Mouse (Mus musculus) intestine, embryonic 16.5 days (tissue): ENCODE results near the gene Neu3. TPM values are rescaled to one million over a fixed set of nuclear protein-coding genes. Genes with fewer than 3 reads are reported as not detected.

ENCODE experiments used
- ATAC-seq: fragments of 200-750 bp; cut with Nextera tagmentation; 2 replicates; pipeline ENCODE4 v1.8.0; 2017; ENCODE audit warnings: moderate TSS enrichment, moderate library complexity
- H3K27ac ChIP-seq: fragments of 300-500 bp; sonication (generic); 2 replicates; pipeline ENCODE4 v1.5.1; 2014; ENCODE audit warnings: mild to moderate bottlenecking, low read length
- H3K27me3 ChIP-seq: fragments of 300-500 bp; sonication (generic); replicated peaks from 2 replicates; pipeline ENCODE4 v1.6.1; 2014; ENCODE audit warnings: low read length, control low read depth, mixed read lengths; ENCODE audit not compliant: control insufficient read depth, insufficient read depth
- H3K36me3 ChIP-seq: fragments of 300-500 bp; sonication (generic); 2 replicates; pipeline ENCODE4 v1.6.1; 2014; ENCODE audit warnings: low read length, control low read depth; ENCODE audit not compliant: control insufficient read depth, insufficient read depth
- H3K4me1 ChIP-seq: fragments of 300-500 bp; sonication (generic); 2 replicates; pipeline ENCODE4 v1.6.1; 2014; ENCODE audit warnings: low read length, control low read depth, mixed read lengths; ENCODE audit not compliant: control insufficient read depth, insufficient read depth
- H3K4me2 ChIP-seq: fragments of 300-500 bp; sonication (generic); 2 replicates; pipeline ENCODE4 v1.6.1; 2014; ENCODE audit warnings: low read depth, low read length, control low read depth
- H3K4me3 ChIP-seq: fragments of 300-500 bp; sonication (generic); 2 replicates; pipeline ENCODE4 v1.5.1; 2014; ENCODE audit warnings: mild to moderate bottlenecking, low read length
- H3K9ac ChIP-seq: fragments of 300-500 bp; sonication (generic); 2 replicates; pipeline ENCODE4 v1.6.1; 2014; ENCODE audit warnings: low read depth, low read length
- H3K9me3 ChIP-seq: fragments of 300-500 bp; sonication (generic); 2 replicates; pipeline ENCODE4 v1.6.1; 2016; ENCODE audit warnings: low read length, control low read depth; ENCODE audit not compliant: control insufficient read depth
- WGBS: fragments of 180-500 bp; shearing (Covaris S2); extraction: QIAGEN DNeasy Blood & Tissue Kit; methylation state at CpG from one replicate; pipeline ENCODE4 v1.1.7; 2014; 5-methylcytosine and 5-hydroxymethylcytosine counted together
- polyA plus RNA-seq: library from polyadenylated mRNA; unstranded; fragments of >200 nt; fragmentation: Nextera tagmentation; extraction: Ambion mirVana; gene quantifications from 2 replicates; pipeline ENCODE4 v1.2.1, GENCODE M21; 2015

Neu3 gene
- polyA plus RNA-seq, 1 experiment from 2014 or later: 6.0 TPM

GRCm38 (mm10) chr7:99787935-99788334 lies 40.3 kb downstream of the Neu3 start:
- Histone ChIP-seq H3K9ac (no peak overlapping the region; the same call in 1 of the 2 replicates), H3K4me3 (no peak overlapping the region), H3K9me3 (no peaks in the 10 kb centered on the region), H3K4me2 (no peak overlapping the region), H3K27ac (no peak overlapping the region), H3K4me1 (no peaks in the 10 kb centered on the region), H3K36me3 (no peaks in the 10 kb centered on the region), H3K27me3 (no peaks in the 10 kb centered on the region)
- 42% methylated on average over 2 of the region's 2 CpGs for WGBS
- no peak for ATAC-seq

- no peak for ATAC-seq
- Histone ChIP-seq H3K27ac (no peak overlapping the region), H3K9me3 (no peaks in the 10 kb centered on the region), H3K9ac (no peak overlapping the region), H3K27me3 (no peaks in the 10 kb centered on the region), H3K4me3 (no peak overlapping the region), H3K36me3 (no peaks in the 10 kb centered on the region), H3K4me1 (no peaks in the 10 kb centered on the region), H3K4me2 (no peak overlapping the region)
- 80% methylated on average over 3 of the region's 3 CpGs for WGBS
Measured at GRCm38 (mm10) chr7:99786774-99787173, 41.4 kb downstream of the Neu3 start.

GRCm38 (mm10) chr7:99785553-99785952 lies 42.7 kb downstream of the Neu3 start:
- no peak overlapping the region for H3K27ac ChIP-seq
- H3K4me1 ChIP-seq: no peaks in the 10 kb centered on the region
- WGBS: 85% methylated on average over 3 of the region's 3 CpGs
- ATAC-seq: no peak
- H3K27me3 ChIP-seq: no peaks in the 10 kb centered on the region
- H3K4me3 ChIP-seq: no peak overlapping the region
- H3K9me3 ChIP-seq: no peaks in the 10 kb centered on the region
- H3K36me3 ChIP-seq: no peaks in the 10 kb centered on the region
- H3K4me2 ChIP-seq: no peak overlapping the region
- H3K9ac ChIP-seq: no peak overlapping the region

GRCm38 (mm10) chr7:99783421-99783820 lies 44.8 kb downstream of the Neu3 start:
- no peak overlapping the region for H3K4me3 ChIP-seq
- no peak for ATAC-seq
- H3K4me2 ChIP-seq: no peak overlapping the region
- H3K4me1 ChIP-seq: no peaks in the 10 kb centered on the region
- no peak overlapping the region for H3K27ac ChIP-seq
- no peaks in the 10 kb centered on the region for H3K36me3 ChIP-seq
- WGBS: 88% methylated on average over 7 of the region's 7 CpGs
- no peak overlapping the region for H3K9ac ChIP-seq
- no peaks in the 10 kb centered on the region for H3K27me3 ChIP-seq
- H3K9me3 ChIP-seq: no peaks in the 10 kb centered on the region

GRCm38 (mm10) chr7:99781916-99782315 lies 46.3 kb downstream of the Neu3 start:
- Histone ChIP-seq H3K36me3 (no peaks in the 10 kb centered on the region), H3K4me2 (no peak overlapping the region), H3K9ac (no peak overlapping the region), H3K27ac (no peak overlapping the region), H3K4me1 (no peaks in the 10 kb centered on the region), H3K27me3 (no peaks in the 10 kb centered on the region), H3K4me3 (no peak overlapping the region), H3K9me3 (no peaks in the 10 kb centered on the region)
- ATAC-seq: no peak
- 73% methylated on average over 2 of the region's 2 CpGs for WGBS

- H3K9me3 ChIP-seq: no peaks in the 10 kb centered on the region
- H3K9ac ChIP-seq: no peak overlapping the region
- no peaks in the 10 kb centered on the region for H3K4me1 ChIP-seq
- WGBS: 72% methylated on average over 5 of the region's 5 CpGs
- H3K4me2 ChIP-seq: no peak overlapping the region
- ATAC-seq: no peak
- no peak overlapping the region for H3K4me3 ChIP-seq
- no peaks in the 10 kb centered on the region for H3K27me3 ChIP-seq
- H3K36me3 ChIP-seq: no peaks in the 10 kb centered on the region
- no peak overlapping the region for H3K27ac ChIP-seq
Measured at GRCm38 (mm10) chr7:99781385-99781784, 46.8 kb downstream of the Neu3 start.

- Histone ChIP-seq H3K9me3 (peaks cover 12% of the 10 kb centered on the region; the same call in 1 of the 2 replicates), H3K4me2 (no peak within 1 kb of the TSS), H3K4me3 (no peak within 1 kb of the TSS), H3K27ac (no peak within 1 kb of the TSS), H3K27me3 (no peaks in the 10 kb centered on the region), H3K9ac (no peak within 1 kb of the TSS), H3K4me1 (no peaks in the 10 kb centered on the region), H3K36me3 (no peaks in the 10 kb centered on the region)
- 93% methylated on average over 2 of the region's 2 CpGs for WGBS
- no peak for ATAC-seq
Measured at GRCm38 (mm10) chr7:99763207-99763606, 65.0 kb downstream of the Neu3 start, which contains the start of gene Olfr521. Gene Olfr521, plus strand, starts transcription at chr7:99763507.

Other genes with a start within 250 kb of the Neu3 start
- 1.0 and 1.1 TPM in 2 replicates for gene Tpbgl, start 201.3 kb downstream of the Neu3 start, polyA plus RNA-seq
- 3.0 and 3.7 TPM in 2 replicates for gene Slco2b1, start 117.1 kb downstream of the Neu3 start, polyA plus RNA-seq
- not detected in 2 replicates for gene Olfr520, start 98.1 kb downstream of the Neu3 start, polyA plus RNA-seq
- not detected in 2 replicates for gene Olfr521, start 64.9 kb downstream of the Neu3 start, polyA plus RNA-seq
- 0.11 and 0.12 TPM in 2 replicates for gene Xrra1, start 30.7 kb upstream of the Neu3 start, polyA plus RNA-seq
- gene Spcs2, start 35.0 kb upstream of the Neu3 start, polyA plus RNA-seq: 393 and 423 TPM in 2 replicates
- 2.6 and 3.1 TPM in 2 replicates for gene Rnf169, start 152.0 kb upstream of the Neu3 start, polyA plus RNA-seq
- 0.61 and 0.72 TPM in 2 replicates for gene Chrdl2, start 177.8 kb upstream of the Neu3 start, polyA plus RNA-seq